Mouse (Mus musculus) MEL (cell line): ENCODE data around the gene Tmem44.

Experiments used
- CTCF ChIP-seq, 3 experiments: IDR thresholded peaks in 2 of 3; conservative IDR thresholded peaks in 1 of 3; 2 replicates each; pipeline ENCODE4 v1.5.1; 2011 to 2012; ENCODE audit warnings: low read length in 3 of 3, low read depth in 2 of 3, mild to moderate bottlenecking in 2 of 3, improper control_type of control experiment in 1 of 3, inconsistent platforms in 1 of 3, mixed read lengths in 1 of 3, moderate library complexity in 1 of 3; ENCODE audit not compliant: control insufficient read depth in 1 of 3, insufficient read depth in 1 of 3, poor library complexity in 1 of 3, severe bottlenecking in 1 of 3
- E2F4 ChIP-seq: IDR thresholded peaks from 2 replicates; pipeline ENCODE4 v1.6.1; 2011; ENCODE audit warnings: low read depth, low read length, improper control_type of control experiment, borderline replicate concordance
- GABPA ChIP-seq: IDR thresholded peaks from 2 replicates; pipeline ENCODE4 v1.6.1; 2012; ENCODE audit warnings: low read depth, mild to moderate bottlenecking, inconsistent platforms, low read length, improper control_type of control experiment, moderate library complexity
- GATA1 ChIP-seq: IDR thresholded peaks from 2 replicates; pipeline ENCODE4 v1.6.1; 2011; ENCODE audit warnings: low read depth, low read length, improper control_type of control experiment
- MAX ChIP-seq: IDR thresholded peaks from 2 replicates; pipeline ENCODE4 v1.6.1; 2011; ENCODE audit warnings: low read length, improper control_type of control experiment
- POLR2A ChIP-seq, 2 experiments: IDR thresholded peaks; 2 replicates each; pipeline ENCODE4 v1.6.1; 2011 to 2012; ENCODE audit warnings: low read length in 2 of 2, mild to moderate bottlenecking in 2 of 2, control low read depth in 1 of 2, improper control_type of control experiment in 1 of 2, low read depth in 1 of 2, moderate library complexity in 1 of 2; ENCODE audit not compliant: control insufficient read depth in 1 of 2, insufficient read depth in 1 of 2, poor library complexity in 1 of 2
- RAD21 ChIP-seq: IDR thresholded peaks from 2 replicates; pipeline ENCODE4 v1.6.1; 2011; ENCODE audit warnings: mild to moderate bottlenecking, low read depth, low read length, improper control_type of control experiment
- SIN3A ChIP-seq: IDR thresholded peaks from 2 replicates; pipeline ENCODE4 v1.6.1; 2012; ENCODE audit warnings: low read length, improper control_type of control experiment, inconsistent platforms
- UBTF ChIP-seq: IDR thresholded peaks from 2 replicates; pipeline ENCODE4 v1.6.1; 2012; ENCODE audit warnings: low read depth, mild to moderate bottlenecking, inconsistent platforms, low read length, improper control_type of control experiment, moderate library complexity, borderline replicate concordance; ENCODE audit not compliant: insufficient read depth
- ZC3H11A ChIP-seq: IDR thresholded peaks from 2 replicates; pipeline ENCODE4 v1.6.1; 2012; ENCODE audit warnings: low read depth, mild to moderate bottlenecking, inconsistent platforms, low read length, improper control_type of control experiment

DNA sequence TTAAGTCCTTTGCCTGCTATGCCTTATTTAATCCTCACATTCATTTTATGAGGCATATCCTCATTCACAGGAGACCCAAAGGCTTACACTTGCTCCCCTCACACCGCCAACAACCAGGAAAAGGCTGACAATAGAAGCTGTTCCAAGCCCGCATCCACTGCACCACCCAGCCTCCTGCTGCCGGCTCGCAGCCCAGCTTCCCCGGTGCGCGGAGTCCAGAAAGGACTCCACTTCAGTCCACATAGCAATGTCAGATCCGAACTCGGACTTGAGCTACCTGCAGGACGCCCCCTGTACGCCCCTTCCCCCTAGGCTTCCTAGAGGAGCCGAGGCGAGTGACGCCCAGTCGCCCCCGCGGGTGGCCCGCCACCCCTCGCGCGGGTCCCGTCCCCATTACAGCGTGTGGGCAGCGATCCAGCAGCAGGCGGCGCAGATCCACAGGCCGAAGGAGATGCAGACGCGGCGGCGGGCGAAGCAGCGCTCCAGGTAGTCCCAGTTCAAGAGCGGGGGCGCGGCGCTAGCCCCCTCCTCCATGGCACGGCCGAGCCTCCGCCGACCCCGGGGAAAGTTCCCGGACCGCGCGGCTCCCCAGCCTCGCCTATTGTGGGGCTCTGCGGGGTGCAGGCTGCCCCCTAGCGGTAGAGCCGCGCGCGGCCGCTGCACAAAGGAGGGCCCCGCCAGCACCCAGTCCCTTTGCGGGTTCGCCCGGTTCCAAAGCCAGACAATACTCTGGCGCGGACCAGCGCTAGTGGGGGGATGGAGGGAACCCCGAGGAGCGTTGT, 485 bp downstream of the Tmem44 start:
- TF ChIP-seq CTCF (IDR thresholded peaks at IDR 0.05 in 2 of 3, conservative IDR thresholded peaks at IDR 0.05 in 1 of 3; ENCODE audit: control insufficient read depth in 1 of 3, insufficient read depth in 1 of 3, low read depth in 2 of 3, low read length in 3 of 3, poor library complexity in 1 of 3, severe bottlenecking in 1 of 3) (peak; percentile 61 to 98 (median 79); a peak in 5 of 6 replicates), SIN3A (no peak; the same call in 1 of the 2 replicates), POLR2A (IDR thresholded peaks at IDR 0.05; ENCODE audit: control insufficient read depth in 1 of 2, insufficient read depth in 1 of 2, low read depth in 1 of 2, low read length in 2 of 2, poor library complexity in 1 of 2) (0 out of 4 replicates have a peak, but pooled peaks of 1 of the 2 experiments have one; percentile 23), E2F4 (no peak), RAD21 (peak; percentile 31), MAX (no peak), UBTF (0 out of 2 replicates have a peak, but pooled peaks have one; percentile 72), ZC3H11A (0 out of 2 replicates have a peak, but pooled peaks have one; percentile 23), GABPA (no peak), GATA1 (no peak)
